Mouse (Mus musculus) stomach, embryonic 14.5 days (tissue): ENCODE measurements at regions not wholly inside any gene's neighbourhood (a gene's known extent, or its start where the extent isn't known, plus 50 kb on each side); places are given as distances from the start of the nearest gene placed in this dataset.

Experiments
- ATAC-seq: fragments of 200-750 bp; cut with Nextera tagmentation; 2 replicates; pipeline ENCODE4 v1.8.0; 2017; ENCODE audit warnings: low read depth, moderate TSS enrichment; ENCODE audit not compliant: insufficient number of reproducible peaks, insufficient read depth, low FRiP score
- H3K27ac ChIP-seq: fragments of 300-500 bp; sonication (generic); 2 replicates; pipeline ENCODE4 v1.5.1; 2014; ENCODE audit warnings: mild to moderate bottlenecking, low read length, moderate library complexity, mixed read lengths
- H3K27me3 ChIP-seq: fragments of 300-500 bp; sonication (generic); 2 replicates; pipeline ENCODE4 v1.6.1; 2014; ENCODE audit warnings: low read length, control low read depth, mixed read lengths; ENCODE audit not compliant: control insufficient read depth, insufficient read depth
- H3K36me3 ChIP-seq: fragments of 300-500 bp; sonication (generic); 2 replicates; pipeline ENCODE4 v1.6.1; 2014; ENCODE audit warnings: mild to moderate bottlenecking, control low read depth, low read length, moderate library complexity, mixed read lengths; ENCODE audit not compliant: control insufficient read depth, insufficient read depth
- H3K4me1 ChIP-seq: fragments of 300-500 bp; sonication (generic); 2 replicates; pipeline ENCODE4 v1.6.1; 2014; ENCODE audit warnings: low read length, control low read depth, mixed read lengths; ENCODE audit not compliant: control insufficient read depth, insufficient read depth
- H3K4me2 ChIP-seq: fragments of 300-500 bp; sonication (generic); replicated peaks from 2 replicates; pipeline ENCODE4 v1.6.1; 2014; ENCODE audit warnings: low read depth, low read length, control low read depth
- H3K4me3 ChIP-seq: fragments of 300-500 bp; sonication (generic); 2 replicates; pipeline ENCODE4 v1.5.1; 2014; ENCODE audit warnings: low read depth, low read length, control low read depth
- H3K9ac ChIP-seq: fragments of 300-500 bp; sonication (generic); replicated peaks from 2 replicates; pipeline ENCODE4 v1.6.1; 2014; ENCODE audit warnings: low read depth, mild to moderate bottlenecking, control low read depth, low read length, moderate library complexity, mixed read lengths
- H3K9me3 ChIP-seq: fragments of 300-500 bp; sonication (generic); 2 replicates; pipeline ENCODE4 v1.6.1; 2016; ENCODE audit warnings: low read depth, low read length, control low read depth; ENCODE audit not compliant: control insufficient read depth
- WGBS: fragments of 180-500 bp; shearing (Covaris S2); extraction: QIAGEN DNeasy Blood & Tissue Kit; methylation state at CpG from one replicate; pipeline ENCODE4 v1.1.7; 2014; 5-methylcytosine and 5-hydroxymethylcytosine counted together

- no peaks in the 10 kb centered on the region for H3K4me1 ChIP-seq
- WGBS, result 75% methylated on average over 4 of the region's 4 CpGs
- no peak overlapping the region for H3K27ac ChIP-seq
Measured at GRCm38 (mm10) chr17:42927320-42927719, 50.9 kb upstream of the Cd2ap start.

More at GRCm38 (mm10) chr17:42927320-42927719, 50.9 kb upstream of the Cd2ap start:
- Histone ChIP-seq H3K36me3 (no peaks in the 10 kb centered on the region), H3K4me2 (no peak overlapping the region), H3K9ac (no peak overlapping the region), H3K4me3 (no peak overlapping the region), H3K27me3 (no peaks in the 10 kb centered on the region), H3K9me3 (no peaks in the 10 kb centered on the region)
- no peak for ATAC-seq
